In genomic region chr9:63091971-63092528, GRCm38 (mm10) we compare ENCODE assay signal across 8 mouse cellular contexts. TPM values are rescaled to one million over a fixed set of nuclear protein-coding genes. Genes with fewer than 3 reads are reported as not detected.
A peak's percentile ranks its signal among the peaks of the same experiment; 100 is the strongest.
DNase-seq lines count a peak whose midpoint lies in the region; ATAC-seq lines count a peak whose summit lies in the region.

No protein-coding gene starts in this region.

- H3K27ac ChIP-seq in embryonic facial prominence, embryonic 10.5 days (replicated peaks) = peak overlapping the region; percentile 90
- peak overlapping the region; percentile 86 for H3K27ac ChIP-seq in intestine, embryonic 16.5 days (ENCODE audit: low read length)

- H3K36me3 ChIP-seq in embryonic facial prominence, embryonic 10.5 days (replicated peaks) = no peaks in the 10 kb centered on the region
- no peaks in the 10 kb centered on the region for H3K36me3 ChIP-seq in intestine, embryonic 16.5 days (ENCODE audit: control insufficient read depth, insufficient read depth, low read length)

- intact Hi-C loops in left cerebral cortex, postnatal 14 days (cut with DNase I) = no loop called here

- under 1% methylated on average over 13 of the region's 13 CpGs for WGBS in embryonic facial prominence, embryonic 10.5 days
- WGBS in intestine, embryonic 16.5 days = under 1% methylated on average over 13 of the region's 13 CpGs

- H3K27me3 ChIP-seq in embryonic facial prominence, embryonic 10.5 days (replicated peaks; ENCODE audit: low read depth, poor library complexity, severe bottlenecking) = no peaks in the 10 kb centered on the region
- H3K27me3 ChIP-seq in intestine, embryonic 16.5 days (replicated peaks; ENCODE audit: control insufficient read depth, insufficient read depth, low read length) = no peaks in the 10 kb centered on the region

- H3K4me3 ChIP-seq in embryonic facial prominence, embryonic 10.5 days = peak overlapping the region; percentile 53
- H3K4me3 ChIP-seq in intestine, embryonic 16.5 days (ENCODE audit: low read length) = peak overlapping the region; percentile 38

- peak; percentile 68 for DNase-seq in adrenal gland, postnatal 14 days
- peak; percentile 86 for DNase-seq in embryonic facial prominence, embryonic 10.5 days (ENCODE audit: low spot score)
- DNase-seq in gonadal fat pad, adult 2 months (ENCODE audit: low read depth) = peak; percentile 31
- peak; percentile 84 to 91 for DNase-seq in left cerebral cortex, postnatal 14 days (ENCODE audit: low spot score in 2 of 2)
- peak; percentile 81 for DNase-seq in right cerebral cortex, postnatal 14 days
- DNase-seq in thymus, postnatal 0 days (ENCODE audit: low spot score) = no peak

- peak; percentile 88 for ATAC-seq in intestine, embryonic 16.5 days
- peak; percentile 68 for ATAC-seq in megakaryocyte, adult 5-6 weeks (ENCODE audit: poor library complexity, severe bottlenecking)

- no peaks in the 10 kb centered on the region for H3K9me3 ChIP-seq in embryonic facial prominence, embryonic 10.5 days
- H3K9me3 ChIP-seq in intestine, embryonic 16.5 days (ENCODE audit: control insufficient read depth, low read length) = no peaks in the 10 kb centered on the region

- H3K9ac ChIP-seq in intestine, embryonic 16.5 days (ENCODE audit: low read depth, low read length) = peak overlapping the region; percentile 47

- H3K4me1 ChIP-seq in embryonic facial prominence, embryonic 10.5 days = peaks cover 43% of the 10 kb centered on the region
- H3K4me1 ChIP-seq in intestine, embryonic 16.5 days (ENCODE audit: control insufficient read depth, insufficient read depth, low read length) = peaks cover 19% of the 10 kb centered on the region

- H3K4me2 ChIP-seq in intestine, embryonic 16.5 days (ENCODE audit: low read depth, low read length) = peak overlapping the region; percentile 45

RNA-seq across cellular contexts. Expression of gene Skor1, which starts 56.7 kb away (rescaled TPM):
- total RNA-seq in adrenal gland, postnatal 14 days (2021) = not detected in 2 replicates
- polyA plus RNA-seq in embryonic facial prominence, embryonic 10.5 days (2016; fragmentation: Nextera tagmentation; extraction: Ambion mirVana) = 0.06 and 0.10 TPM in 2 replicates
- 0.05 and 0.06 TPM in 2 replicates for polyA plus RNA-seq in gonadal fat pad, adult 2 months (2012; rRNA removed)
- polyA plus RNA-seq in intestine, embryonic 16.5 days (2015; fragmentation: Nextera tagmentation; extraction: Ambion mirVana) = not detected in 2 replicates
- under 1 TPM; 0.15 TPM for total RNA-seq in left cerebral cortex, postnatal 14 days (2021)
- total RNA-seq in megakaryocyte, adult 5-6 weeks (2015) = 0.27 TPM in 1 of 2 replicates, not detected in the other
- not detected in 2 replicates for total RNA-seq in megakaryocyte, adult 5-6 weeks (2017)
- polyA plus RNA-seq in thymus, postnatal 0 days (2015; fragmentation: Nextera tagmentation; extraction: Ambion mirVana) = 0.10 TPM in 1 of 2 replicates, not detected in the other
